Mouse (Mus musculus) stomach, postnatal 0 days (tissue): ENCODE measurements around the gene Akr1b8. TPM values are rescaled to one million over a fixed set of nuclear protein-coding genes. Genes with fewer than 3 reads are reported as not detected.
"Not testable (repeated sequence)": the region's sequence is repeated elsewhere in the genome, so short reads cannot be mapped to it uniquely, and the experiment has no call there.

ENCODE experiments used
- ATAC-seq: fragments of 200-750 bp; cut with Nextera tagmentation; 2 replicates; pipeline ENCODE4 v1.8.0; 2017; ENCODE audit not compliant: low FRiP score, low TSS enrichment
- DNase-seq: peaks from one replicate; pipeline ENCODE4 v3.0.0-alpha.2; 2016; ENCODE audit warnings: low spot score
- H3K27ac ChIP-seq: fragments of 300-500 bp; sonication (generic); replicated peaks from 2 replicates; pipeline ENCODE4 v1.5.1; 2014; ENCODE audit warnings: mild to moderate bottlenecking, control low read depth
- H3K27me3 ChIP-seq: fragments of 300-500 bp; sonication (generic); 2 replicates; pipeline ENCODE4 v1.6.1; 2014; ENCODE audit warnings: low read length; ENCODE audit not compliant: control insufficient read depth, insufficient read depth
- H3K36me3 ChIP-seq: fragments of 300-500 bp; sonication (generic); 2 replicates; pipeline ENCODE4 v1.6.1; 2014; ENCODE audit warnings: low read length, mixed read lengths; ENCODE audit not compliant: control insufficient read depth, insufficient read depth
- H3K4me1 ChIP-seq: fragments of 300-500 bp; sonication (generic); replicated peaks from 2 replicates; pipeline ENCODE4 v1.6.1; 2014; ENCODE audit warnings: antibody characterized with exemption; ENCODE audit not compliant: control insufficient read depth, insufficient read depth
- H3K4me2 ChIP-seq: fragments of 300-500 bp; sonication (generic); replicated peaks from 2 replicates; pipeline ENCODE4 v1.6.1; 2014; ENCODE audit warnings: low read depth, mild to moderate bottlenecking, control low read depth, moderate library complexity
- H3K4me3 ChIP-seq: fragments of 300-500 bp; sonication (generic); 2 replicates; pipeline ENCODE4 v1.5.1; 2014; ENCODE audit warnings: low read depth, low read length, control low read depth
- H3K9ac ChIP-seq: fragments of 300-500 bp; sonication (generic); 2 replicates; pipeline ENCODE4 v1.6.1; 2014; ENCODE audit warnings: mild to moderate bottlenecking, low read length, control low read depth, mixed read lengths
- H3K9me3 ChIP-seq: fragments of 300-500 bp; sonication (generic); 2 replicates; pipeline ENCODE4 v1.6.1; 2016; ENCODE audit warnings: low read length; ENCODE audit not compliant: control insufficient read depth
- CTCF ChIP-seq: IDR thresholded peaks from 2 replicates; pipeline ENCODE4 v1.5.1; 2016; ENCODE audit warnings: antibody characterized with exemption, low read depth, mild to moderate bottlenecking, moderate library complexity
- EP300 ChIP-seq: optimal IDR thresholded peaks from 2 replicates; pipeline ENCODE3; 2016; ENCODE audit warnings: antibody characterized with exemption
- WGBS: fragments of 180-500 bp; shearing (Covaris S2); extraction: QIAGEN DNeasy Blood & Tissue Kit; methylation state at CpG from one replicate; pipeline ENCODE4 v1.1.7; 2014; 5-methylcytosine and 5-hydroxymethylcytosine counted together
- polyA plus RNA-seq: library from polyadenylated mRNA; unstranded; fragments of >200 nt; fragmentation: Nextera tagmentation; extraction: Ambion mirVana; gene quantifications from 2 replicates; pipeline ENCODE4 v1.2.1, GENCODE M21; 2015

Gene Akr1b8
- polyA plus RNA-seq, 1 experiment from 2014 or later, result 96.1 TPM

GRCm38 (mm10) chr6:34406746-34407145 lies 52.8 kb downstream of the Akr1b8 start:
- H3K4me3 ChIP-seq, result no peak overlapping the region
- H3K9me3 ChIP-seq, result no peaks in the 10 kb centered on the region
- no peak overlapping the region for H3K9ac ChIP-seq
- H3K27ac ChIP-seq, result no peak overlapping the region
- TF ChIP-seq CTCF (no peak), EP300 (no peak)
- ATAC-seq, result no peak
- no peak overlapping the region for H3K4me2 ChIP-seq
- WGBS, result 84% methylated on average over 4 of the region's 4 CpGs
- H3K4me1 ChIP-seq, result no peaks in the 10 kb centered on the region
- no peaks in the 10 kb centered on the region for H3K36me3 ChIP-seq
- no peak for DNase-seq
- no peaks in the 10 kb centered on the region for H3K27me3 ChIP-seq

- DNase-seq, result no peak
- 63% methylated on average over 10 of the region's 10 CpGs for WGBS
- TF ChIP-seq CTCF (no peak), EP300 (no peak)
Observed at GRCm38 (mm10) chr6:34407403-34407802, 53.5 kb downstream of the Akr1b8 start.

GRCm38 (mm10) chr6:34412023-34412422 lies 58.1 kb downstream of the Akr1b8 start, which contains the start of gene Akr1b7:
TSS of gene Akr1b7 (plus strand) at chr6:34412334.
- TF ChIP-seq CTCF (no peak), EP300 (no peak)
- Histone ChIP-seq H3K36me3 (no peaks in the 10 kb centered on the region), H3K27me3 (no peaks in the 10 kb centered on the region), H3K4me3 (no peak within 1 kb of the TSS), H3K27ac (no peak within 1 kb of the TSS), H3K9me3 (no peaks in the 10 kb centered on the region), H3K4me2 (no peak within 1 kb of the TSS), H3K9ac (no peak within 1 kb of the TSS), H3K4me1 (no peaks in the 10 kb centered on the region)
- DNase-seq, result peak; percentile 24
- ATAC-seq, result no peak
- WGBS, result 52% methylated on average over 6 of the region's 6 CpGs

More at GRCm38 (mm10) chr6:34407403-34407802, 53.5 kb downstream of the Akr1b8 start:
- no peaks in the 10 kb centered on the region for H3K27me3 ChIP-seq
- H3K36me3 ChIP-seq, result no peaks in the 10 kb centered on the region
- ATAC-seq, result no peak
- no peaks in the 10 kb centered on the region for H3K4me1 ChIP-seq
- H3K27ac ChIP-seq, result no peak overlapping the region
- no peak overlapping the region for H3K9ac ChIP-seq
- H3K4me2 ChIP-seq, result no peak overlapping the region
- H3K4me3 ChIP-seq, result no peak overlapping the region
- no peaks in the 10 kb centered on the region for H3K9me3 ChIP-seq

GRCm38 (mm10) chr6:34412688-34413087 lies 58.8 kb downstream of the Akr1b8 start:
- Histone ChIP-seq H3K27ac (no peak overlapping the region), H3K27me3 (no peaks in the 10 kb centered on the region), H3K4me2 (no peak overlapping the region), H3K4me1 (no peaks in the 10 kb centered on the region), H3K9me3 (no peaks in the 10 kb centered on the region), H3K9ac (no peak overlapping the region), H3K4me3 (no peak overlapping the region), H3K36me3 (no peaks in the 10 kb centered on the region)
- 86% methylated on average over 1 of the region's 1 CpGs for WGBS
- DNase-seq (no peak), ATAC-seq (no peak)
- no peak for TF ChIP-seq CTCF
- TF ChIP-seq EP300, result no peak

GRCm38 (mm10) chr6:34413386-34413785 lies 59.5 kb downstream of the Akr1b8 start:
- not testable (repeated sequence) for H3K9me3 ChIP-seq, DNase-seq, H3K9ac ChIP-seq, H3K4me2 ChIP-seq, H3K4me3 ChIP-seq, H3K4me1 ChIP-seq, H3K27me3 ChIP-seq, ATAC-seq, H3K36me3 ChIP-seq, H3K27ac ChIP-seq
- 22% methylated on average over 1 of the region's 1 CpGs for WGBS

GRCm38 (mm10) chr6:34416521-34416920 lies 62.6 kb downstream of the Akr1b8 start:
- Histone ChIP-seq H3K4me2 (no peak overlapping the region), H3K9ac (no peak overlapping the region), H3K4me3 (no peak overlapping the region), H3K36me3 (no peaks in the 10 kb centered on the region), H3K27ac (no peak overlapping the region), H3K9me3 (no peaks in the 10 kb centered on the region), H3K4me1 (no peaks in the 10 kb centered on the region), H3K27me3 (no peaks in the 10 kb centered on the region)
- 97% methylated on average over 2 of the region's 2 CpGs for WGBS
- TF ChIP-seq EP300, result no peak
- TF ChIP-seq CTCF, result no peak
- no peak for DNase-seq
- no peak for ATAC-seq

Other genes starting within 250 kb of the Akr1b8 start
- gene Slc35b4, start 177.0 kb upstream of the Akr1b8 start, polyA plus RNA-seq, result 17.2 and 18.7 TPM in 2 replicates
- gene Akr1b3, start 36.6 kb upstream of the Akr1b8 start, polyA plus RNA-seq, result 188 TPM in 2 replicates
- 18.3 and 20.0 TPM in 2 replicates for gene Akr1b10, start 30.1 kb downstream of the Akr1b8 start, polyA plus RNA-seq
- 0.17 and 1.2 TPM in 2 replicates for gene Akr1b7, start 58.2 kb downstream of the Akr1b8 start, polyA plus RNA-seq
- 25.5 and 30.1 TPM in 2 replicates for gene Bpgm, start 122.1 kb downstream of the Akr1b8 start, polyA plus RNA-seq
- gene Cald1, start 244.4 kb downstream of the Akr1b8 start, polyA plus RNA-seq, result 199 and 301 TPM in 2 replicates